Mouse (Mus musculus) MEL (cell line): ENCODE results near the gene Rc3h2. TPM values are rescaled to one million over a fixed set of nuclear protein-coding genes. Genes with fewer than 3 reads are reported as not detected.

ENCODE experiments used
- DNase-seq: peaks from one replicate; pipeline ENCODE4 v3.0.0; 2011; ENCODE audit warnings: low read depth, low spot score
- H3K27ac ChIP-seq: 2 replicates; pipeline ENCODE4 v1.5.1; 2012; ENCODE audit warnings: low read depth, mild to moderate bottlenecking, control low read depth, low read length, moderate library complexity; ENCODE audit not compliant: control insufficient read depth
- H3K27me3 ChIP-seq, 2 experiments: fragments of 150-350 bp in 1 of 2; sonication (generic) in 1 of 2; 2 replicates each; pipeline ENCODE4 v1.6.1; 2012; ENCODE audit warnings: low read length in 2 of 2, mild to moderate bottlenecking in 2 of 2, improper control_type of control experiment in 1 of 2, moderate library complexity in 1 of 2; ENCODE audit not compliant: insufficient read depth in 2 of 2, control insufficient read depth in 1 of 2
- H3K36me3 ChIP-seq, 2 experiments: 2 replicates each; pipeline ENCODE4 v1.6.1; 2012 to 2014; ENCODE audit warnings: low read length in 2 of 2, improper control_type of control experiment in 1 of 2, inconsistent platforms in 1 of 2, mild to moderate bottlenecking in 1 of 2; ENCODE audit not compliant: insufficient read depth in 2 of 2, control insufficient read depth in 1 of 2
- H3K4me1 ChIP-seq, 2 experiments: fragments of 150-350 bp in 1 of 2; sonication (generic) in 1 of 2; 2 replicates each; pipeline ENCODE4 v1.6.1; 2012; ENCODE audit warnings: low read length in 2 of 2, improper control_type of control experiment in 1 of 2, mild to moderate bottlenecking in 1 of 2; ENCODE audit not compliant: insufficient read depth in 2 of 2, control insufficient read depth in 1 of 2
- H3K4me3 ChIP-seq, 2 experiments: fragments of 150-350 bp in 1 of 2; sonication (generic) in 1 of 2; 2 replicates each; pipeline ENCODE4 v1.5.1; 2012; ENCODE audit warnings: low read depth in 2 of 2, low read length in 2 of 2, mild to moderate bottlenecking in 2 of 2, moderate library complexity in 2 of 2, control low read depth in 1 of 2, improper control_type of control experiment in 1 of 2; ENCODE audit not compliant: control insufficient read depth in 1 of 2, insufficient read depth in 1 of 2
- H3K79me2 ChIP-seq: 2 replicates; pipeline ENCODE4 v1.6.1; 2012; ENCODE audit warnings: mild to moderate bottlenecking, low read length, moderate library complexity; ENCODE audit not compliant: control insufficient read depth, poor library complexity, insufficient read depth
- H3K9ac ChIP-seq: 2 replicates; pipeline ENCODE4 v1.6.1; 2012; ENCODE audit warnings: low read depth, mild to moderate bottlenecking, control low read depth, low read length, moderate library complexity; ENCODE audit not compliant: control insufficient read depth, poor library complexity, severe bottlenecking
- H3K9me3 ChIP-seq: fragments of 150-350 bp; sonication (generic); replicated peaks from 2 replicates; pipeline ENCODE4 v1.6.1; 2012; ENCODE audit warnings: mild to moderate bottlenecking, low read length, improper control_type of control experiment, moderate library complexity; ENCODE audit not compliant: insufficient read depth
- CTCF ChIP-seq, 3 experiments: IDR thresholded peaks in 2 of 3; conservative IDR thresholded peaks in 1 of 3; 2 replicates each; pipeline ENCODE4 v1.5.1; 2011 to 2012; ENCODE audit warnings: low read length in 3 of 3, low read depth in 2 of 3, mild to moderate bottlenecking in 2 of 3, improper control_type of control experiment in 1 of 3, inconsistent platforms in 1 of 3, mixed read lengths in 1 of 3, moderate library complexity in 1 of 3; ENCODE audit not compliant: control insufficient read depth in 1 of 3, insufficient read depth in 1 of 3, poor library complexity in 1 of 3, severe bottlenecking in 1 of 3
- ELF1 ChIP-seq: IDR thresholded peaks from 2 replicates; pipeline ENCODE4 v1.6.1; 2014; ENCODE audit warnings: low read depth, mild to moderate bottlenecking, inconsistent platforms, low read length, improper control_type of control experiment, moderate library complexity
- EP300 ChIP-seq, 2 experiments: IDR thresholded peaks; 2 replicates each; pipeline ENCODE4 v1.6.1; 2011; ENCODE audit warnings: improper control_type of control experiment in 2 of 2, low read length in 2 of 2, low read depth in 1 of 2, mild to moderate bottlenecking in 1 of 2
- ETS1 ChIP-seq: IDR thresholded peaks from 2 replicates; pipeline ENCODE4 v1.6.1; 2012; ENCODE audit warnings: low read depth, mild to moderate bottlenecking, inconsistent platforms, low read length, improper control_type of control experiment, moderate library complexity
- GABPA ChIP-seq: IDR thresholded peaks from 2 replicates; pipeline ENCODE4 v1.6.1; 2012; ENCODE audit warnings: low read depth, mild to moderate bottlenecking, inconsistent platforms, low read length, improper control_type of control experiment, moderate library complexity
- GATA1 ChIP-seq: IDR thresholded peaks from 2 replicates; pipeline ENCODE4 v1.6.1; 2011; ENCODE audit warnings: low read depth, low read length, improper control_type of control experiment
- KAT2A ChIP-seq: conservative IDR thresholded peaks from 2 replicates; pipeline ENCODE4 v1.6.1; 2012; ENCODE audit warnings: low read depth, low read length, improper control_type of control experiment, inconsistent platforms
- MAFK ChIP-seq: IDR thresholded peaks from 2 replicates; pipeline ENCODE4 v1.6.1; 2011; ENCODE audit warnings: low read depth, mild to moderate bottlenecking, low read length, improper control_type of control experiment, borderline replicate concordance
- MAX ChIP-seq: IDR thresholded peaks from 2 replicates; pipeline ENCODE4 v1.6.1; 2011; ENCODE audit warnings: low read length, improper control_type of control experiment
- MYC ChIP-seq: IDR thresholded peaks from 2 replicates; pipeline ENCODE4 v1.6.1; 2011; ENCODE audit warnings: low read depth, mild to moderate bottlenecking, low read length, improper control_type of control experiment, moderate library complexity
- NELFE ChIP-seq: IDR thresholded peaks from 2 replicates; pipeline ENCODE4 v1.6.1; 2011; ENCODE audit warnings: low read depth, low read length, improper control_type of control experiment
- POLR2AphosphoS2 ChIP-seq: IDR thresholded peaks from 2 replicates; pipeline ENCODE4 v1.6.1; 2011; ENCODE audit warnings: low read length, improper control_type of control experiment
- RAD21 ChIP-seq: IDR thresholded peaks from 2 replicates; pipeline ENCODE4 v1.6.1; 2011; ENCODE audit warnings: mild to moderate bottlenecking, low read depth, low read length, improper control_type of control experiment
- RCOR1 ChIP-seq: IDR thresholded peaks from 2 replicates; pipeline ENCODE4 v1.6.1; 2012; ENCODE audit warnings: low read depth, mild to moderate bottlenecking, inconsistent platforms, low read length, improper control_type of control experiment
- SIN3A ChIP-seq: IDR thresholded peaks from 2 replicates; pipeline ENCODE4 v1.6.1; 2012; ENCODE audit warnings: low read length, improper control_type of control experiment, inconsistent platforms
- SMC3 ChIP-seq: IDR thresholded peaks from 2 replicates; pipeline ENCODE4 v1.6.1; 2011; ENCODE audit warnings: low read depth, low read length, improper control_type of control experiment
- TBP ChIP-seq: IDR thresholded peaks from 2 replicates; pipeline ENCODE4 v1.8.0; 2011; ENCODE audit warnings: low read depth, low read length, improper control_type of control experiment
- UBTF ChIP-seq: IDR thresholded peaks from 2 replicates; pipeline ENCODE4 v1.6.1; 2012; ENCODE audit warnings: low read depth, mild to moderate bottlenecking, inconsistent platforms, low read length, improper control_type of control experiment, moderate library complexity, borderline replicate concordance; ENCODE audit not compliant: insufficient read depth
- ZC3H11A ChIP-seq: IDR thresholded peaks from 2 replicates; pipeline ENCODE4 v1.6.1; 2012; ENCODE audit warnings: low read depth, mild to moderate bottlenecking, inconsistent platforms, low read length, improper control_type of control experiment
- ZMIZ1 ChIP-seq: IDR thresholded peaks from 2 replicates; pipeline ENCODE4 v1.6.1; 2012; ENCODE audit warnings: low read depth, mild to moderate bottlenecking, inconsistent platforms, low read length, improper control_type of control experiment, moderate library complexity
- ZNF384 ChIP-seq: IDR thresholded peaks from 2 replicates; pipeline ENCODE4 v1.6.1; 2012; ENCODE audit warnings: low read depth, mild to moderate bottlenecking, inconsistent platforms, low read length, improper control_type of control experiment
- polyA plus RNA-seq, 2 experiments: library from polyadenylated mRNA; stranded (reverse) in 1 of 2; unstranded in 1 of 2; fragments of >175 nt in 1 of 2; fragments of >200 nt in 1 of 2; gene quantifications; 2 replicates each; pipeline versions ENCODE4 v1.2.1 to v1.2.4; 2012; ENCODE audit warnings: low replicate concordance in 2 of 2, low read depth in 1 of 2; ENCODE audit not compliant: insufficient read length in 2 of 2, insufficient read depth in 1 of 2, missing spikeins in 1 of 2
- total RNA-seq: library from RNA; depleted of rRNA; stranded (reverse); fragments of 300-350 nt; gene quantifications from 2 replicates; pipeline ENCODE4 v1.2.3, GENCODE M21; 2012

Rc3h2 gene
- total and polyA plus RNA-seq, 3 experiments: 4.1 to 43.5 (median 10.5) TPM

- Histone ChIP-seq H3K27ac (no peak overlapping the region), H3K79me2 (no peaks in the 10 kb centered on the region), H3K4me1 (peaks cover 6 to 7% of the 10 kb centered on the region in 2 experiments), H3K27me3 (no peaks in the 10 kb centered on the region), H3K4me3 (no peak overlapping the region), H3K36me3 (peaks cover 17 to 30% of the 10 kb centered on the region in 2 experiments), H3K9me3 (no peaks in the 10 kb centered on the region), H3K9ac (no peak overlapping the region)
- peak; percentile 82 for DNase-seq
- TF ChIP-seq ELF1 (no peak), MAFK (no peak), MYC (peak; percentile 65), MAX (0 out of 2 replicates have a peak, but pooled peaks have one; percentile 19), ZC3H11A (peak; percentile 41), UBTF (no peak), POLR2AphosphoS2 (no peak), SMC3 (peak; percentile 75), RCOR1 (no peak), RAD21 (peak; percentile 73), TBP (no peak), GABPA (no peak), CTCF (IDR thresholded peaks at IDR 0.05 in 2 of 3, conservative IDR thresholded peaks at IDR 0.05 in 1 of 3; ENCODE audit: control insufficient read depth in 1 of 3, insufficient read depth in 1 of 3, low read depth in 2 of 3, low read length in 3 of 3, poor library complexity in 1 of 3, severe bottlenecking in 1 of 3) (peak; percentile 64 to 83 (median 69)), EP300 (IDR thresholded peaks at IDR 0.05; ENCODE audit: low read depth in 1 of 2, low read length in 2 of 2) (no peak), NELFE (no peak), KAT2A (no peak)
These were observed 42.5 kb downstream of the Rc3h2 start for GRCm38 (mm10) chr2:37380189-37380588.

GRCm38 (mm10) chr2:37376018-37376417, 46.7 kb downstream of the Rc3h2 start:
- no peaks in the 10 kb centered on the region for H3K79me2 ChIP-seq
- H3K4me1 ChIP-seq: peaks cover 6 to 7% of the 10 kb centered on the region in 2 experiments
- no peak overlapping the region for H3K4me3 ChIP-seq
- no peaks in the 10 kb centered on the region for H3K9me3 ChIP-seq
- peak; percentile 87 for DNase-seq
- no peak overlapping the region for H3K27ac ChIP-seq
- peaks cover 18 to 28% of the 10 kb centered on the region in 2 experiments for H3K36me3 ChIP-seq
- no peaks in the 10 kb centered on the region for H3K27me3 ChIP-seq
- TF ChIP-seq ETS1 (peak; percentile 53; the same call in 1 of the 2 replicates), MAX (no peak), MAFK (peak; percentile 41; the same call in 1 of the 2 replicates), GATA1 (peak; percentile 36; the same call in 1 of the 2 replicates), ZNF384 (peak; percentile 30; the same call in 1 of the 2 replicates), ZMIZ1 (no peak), RCOR1 (peak; percentile 49; the same call in 1 of the 2 replicates), GABPA (peak; percentile 21; the same call in 1 of the 2 replicates), RAD21 (no peak), SIN3A (0 out of 2 replicates have a peak, but pooled peaks have one; percentile 36), EP300 (IDR thresholded peaks at IDR 0.05; ENCODE audit: low read depth in 1 of 2, low read length in 2 of 2) (peak in 1 of 2 experiments; percentile 40; a peak in 1 of 4 replicates)
- TF ChIP-seq, all 39 proteins: peak for 8
- H3K9ac ChIP-seq: no peak overlapping the region
